Mouse (Mus musculus) heart, postnatal 0 days (tissue): ENCODE measurements around the gene Actb.
A peak's percentile ranks its signal among the peaks of the same experiment; 100 is the strongest.

Experiments used
- CTCF ChIP-seq: IDR thresholded peaks from 2 replicates; pipeline ENCODE4 v1.5.1; 2016; ENCODE audit warnings: antibody characterized with exemption, control low read depth, low read depth
- EP300 ChIP-seq: IDR thresholded peaks from 2 replicates; pipeline ENCODE4 v1.6.1; 2016; ENCODE audit warnings: antibody characterized with exemption, low read depth

DNA sequence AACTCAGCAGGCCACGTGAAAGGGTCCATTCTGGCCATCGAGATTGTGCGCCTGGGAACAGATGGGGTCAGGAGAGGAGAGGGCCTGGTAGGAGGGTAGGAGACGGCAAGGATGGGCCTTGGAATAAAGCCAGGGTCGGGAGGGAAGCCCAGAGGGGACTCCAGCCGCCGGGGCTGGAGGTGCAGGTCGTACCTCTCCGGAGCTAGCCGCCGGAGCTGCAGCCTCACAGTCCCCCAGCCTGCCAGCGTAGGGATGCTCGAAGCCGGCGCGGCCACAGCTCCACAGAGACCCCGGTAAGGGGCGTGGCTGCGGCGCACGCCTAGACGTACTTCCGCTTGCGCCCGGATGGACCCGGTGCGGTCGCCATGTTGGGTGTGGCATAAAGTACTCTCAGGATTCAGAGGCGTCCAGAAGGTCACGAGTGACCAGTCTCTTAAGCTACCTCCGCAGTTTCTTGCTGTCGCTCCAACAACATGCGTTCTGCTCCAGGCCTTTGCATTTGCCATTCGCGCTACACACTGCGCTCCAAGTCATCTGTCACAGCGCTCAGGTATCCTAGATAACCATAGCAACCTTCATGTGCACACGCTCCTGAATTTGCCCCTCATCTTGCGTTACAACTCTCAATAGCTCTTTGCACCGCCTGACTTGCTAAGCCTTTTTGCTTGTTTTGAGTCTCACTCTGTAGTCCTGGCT, 11.5 kb downstream of the Actb start, which contains the start of gene Fbxl18:
- TF ChIP-seq CTCF (no peak), EP300 (peak; percentile 62; the same call in 1 of the 2 replicates)
